Mouse (Mus musculus): Measurements from ENCODE around the gene Tead2.

Tead2 gene

GRCm38 (mm10) chr7:45228548-45228947, 13.0 kb downstream of the Tead2 start:
- in situ Hi-C loops (cut with MboI, MseI) = no loop called here

- in situ Hi-C loops (cut with MboI, MseI) = no loop called here
These were observed 13.5 kb downstream of the Tead2 start for GRCm38 (mm10) chr7:45229046-45229445.

GRCm38 (mm10) chr7:45229459-45230203, 14.1 kb downstream of the Tead2 start:
- in situ Hi-C loops (cut with MboI, MseI) = no loop called here

- in situ Hi-C loops (cut with MboI, MseI) = no loop called here
These were observed 15.6 kb downstream of the Tead2 start for GRCm38 (mm10) chr7:45231192-45231591.

- in situ Hi-C loops (cut with MboI, MseI) = no loop called here
These were observed 16.4 kb downstream of the Tead2 start for GRCm38 (mm10) chr7:45231941-45232340.

GRCm38 (mm10) chr7:45232716-45233465, 17.3 kb downstream of the Tead2 start:
- in situ Hi-C loops (cut with MboI, MseI) = no loop called here

GRCm38 (mm10) chr7:45233580-45234332, 18.2 kb downstream of the Tead2 start:
- in situ Hi-C loops (cut with MboI, MseI) = no loop called here

- in situ Hi-C loops (cut with MboI, MseI) = no loop called here
These were observed 18.8 kb downstream of the Tead2 start for GRCm38 (mm10) chr7:45234333-45234841.

- in situ Hi-C loops (cut with MboI, MseI) = no loop called here
These were observed 19.5 kb downstream of the Tead2 start for GRCm38 (mm10) chr7:45234922-45235571.

- in situ Hi-C loops (cut with MboI, MseI) = no loop called here
These were observed 20.2 kb downstream of the Tead2 start for GRCm38 (mm10) chr7:45235656-45236180.

- in situ Hi-C loops (cut with MboI, MseI) = no loop called here
These were observed 22.5 kb downstream of the Tead2 start for GRCm38 (mm10) chr7:45237747-45238699.

GRCm38 (mm10) chr7:45238723-45239496, 23.4 kb downstream of the Tead2 start, which contains the start of gene Cd37:
Gene Cd37 (minus strand): TSS chr7:45239115.
- in situ Hi-C loops (cut with MboI, MseI) = no loop called here

GRCm38 (mm10) chr7:45240109-45240508, 24.6 kb downstream of the Tead2 start:
- in situ Hi-C loops (cut with MboI, MseI) = no loop called here

- in situ Hi-C loops (cut with MboI, MseI) = no loop called here
These were observed 25.3 kb downstream of the Tead2 start, which contains the start of gene Slc6a16 for GRCm38 (mm10) chr7:45240633-45241388. Gene Slc6a16 (plus strand): TSS chr7:45241085.

GRCm38 (mm10) chr7:45241389-45241749, 25.8 kb downstream of the Tead2 start:
- in situ Hi-C loops (cut with MboI, MseI) = no loop called here

- in situ Hi-C loops (cut with MboI, MseI) = no loop called here
These were observed 32.1 kb downstream of the Tead2 start for GRCm38 (mm10) chr7:45247666-45248065.

- in situ Hi-C loops (cut with MboI, MseI) = loop anchor here (10.0 kb wide), 1 partner anchor 859 kb away; no protein-coding TSS in a partner anchor
These were observed 38.3 kb downstream of the Tead2 start for GRCm38 (mm10) chr7:45253806-45254205.

GRCm38 (mm10) chr7:45255822-45256221, 40.3 kb downstream of the Tead2 start:
- in situ Hi-C loops (cut with MboI, MseI) = loop anchor here (10.0 kb wide), 1 partner anchor 861 kb away; no protein-coding TSS in a partner anchor
